Mouse (Mus musculus): Measurements from ENCODE around the gene Kcnc3.
A peak's percentile ranks its signal among the peaks of the same experiment; 100 is the strongest.

Gene Kcnc3

GRCm38 (mm10) chr7:44597666-44598065, 7.2 kb downstream of the Kcnc3 start:
- no peak for DNase-seq

GRCm38 (mm10) chr7:44598336-44598735, 7.9 kb downstream of the Kcnc3 start:
- DNase-seq: no peak

GRCm38 (mm10) chr7:44600691-44601262, 10.3 kb downstream of the Kcnc3 start:
- DNase-seq: no peak

- DNase-seq: no peak
Observed at GRCm38 (mm10) chr7:44601646-44602045, 11.2 kb downstream of the Kcnc3 start.

GRCm38 (mm10) chr7:44602443-44602842, 12.0 kb downstream of the Kcnc3 start:
- DNase-seq: no peak

GRCm38 (mm10) chr7:44603186-44603855, 12.9 kb downstream of the Kcnc3 start:
- no peak for DNase-seq

GRCm38 (mm10) chr7:44604139-44604606, 13.7 kb downstream of the Kcnc3 start:
- no peak for DNase-seq

GRCm38 (mm10) chr7:44604619-44605018, 14.2 kb downstream of the Kcnc3 start:
- DNase-seq: no peak

GRCm38 (mm10) chr7:44605436-44605835, 15.0 kb downstream of the Kcnc3 start:
- no peak for DNase-seq

GRCm38 (mm10) chr7:44606171-44606901, 15.9 kb downstream of the Kcnc3 start:
- no peak for DNase-seq

- DNase-seq: no peak
Observed at GRCm38 (mm10) chr7:44612192-44612591, 21.7 kb downstream of the Kcnc3 start.

GRCm38 (mm10) chr7:44614041-44614688, 23.7 kb downstream of the Kcnc3 start:
- DNase-seq: no peak

GRCm38 (mm10) chr7:44615309-44615708, 24.8 kb downstream of the Kcnc3 start:
- DNase-seq: no peak

- no peak for DNase-seq
Observed at GRCm38 (mm10) chr7:44615987-44616386, 25.5 kb downstream of the Kcnc3 start.

GRCm38 (mm10) chr7:44617059-44617458, 26.6 kb downstream of the Kcnc3 start:
- no peak for DNase-seq

- peak; percentile 70 for DNase-seq
Observed at GRCm38 (mm10) chr7:44623714-44624542, 33.5 kb downstream of the Kcnc3 start.

- no peak for DNase-seq
Observed at GRCm38 (mm10) chr7:44624543-44624826, 34.0 kb downstream of the Kcnc3 start.

GRCm38 (mm10) chr7:44624828-44625227, 34.4 kb downstream of the Kcnc3 start:
- DNase-seq: peak; percentile 81

- peak; percentile 76 for DNase-seq
Observed at GRCm38 (mm10) chr7:44625241-44626067, 35.0 kb downstream of the Kcnc3 start.

GRCm38 (mm10) chr7:44626068-44626385, 35.6 kb downstream of the Kcnc3 start:
- peak; percentile 80 for DNase-seq

GRCm38 (mm10) chr7:44626966-44627365, 36.5 kb downstream of the Kcnc3 start:
- peak; percentile 70 for DNase-seq
